Mouse (Mus musculus): ENCODE data around the gene Dynlt1a. TPM values are rescaled to one million over a fixed set of nuclear protein-coding genes. Genes with fewer than 3 reads are reported as not detected.
"Not testable (repeated sequence)": the region's sequence is repeated elsewhere in the genome, so short reads cannot be mapped to it uniquely, and the experiment has no call there.

Gene Dynlt1a
- 37.0 and 41.8 TPM in 2 replicates for polyA plus RNA-seq (2014; fragmentation: Nextera tagmentation; extraction: Ambion mirVana)

GRCm38 (mm10) chr17:6317339-6317985 is at the start of gene Dynlt1a:
Dynlt1a (minus strand) TSS chr17:6317500.
- not testable (repeated sequence) for H3K27me3 ChIP-seq (ENCODE audit: control insufficient read depth, insufficient read depth, low read length); H3K4me1 ChIP-seq (replicated peaks; ENCODE audit: control insufficient read depth, insufficient read depth, low read length); H3K36me3 ChIP-seq (ENCODE audit: control insufficient read depth, insufficient read depth, low read length); H3K9me3 ChIP-seq (ENCODE audit: control insufficient read depth, low read length); H3K27ac ChIP-seq (ENCODE audit: low read depth, low read length)
- Histone ChIP-seq H3K4me3 (ENCODE audit: low read depth, low read length) (peak within 1 kb of the TSS; percentile 31), H3K9ac (ENCODE audit: low read depth, low read length) (0 out of 2 replicates have a peak within 1 kb of the TSS, but pooled peaks have one; percentile 19), H3K4me2 (replicated peaks; ENCODE audit: low read depth, low read length) (peak within 1 kb of the TSS; percentile 47)
- 12% methylated on average over 21 of the region's 23 CpGs for WGBS
- DNase-seq (ENCODE audit: low spot score) (peak; percentile 97), ATAC-seq (ENCODE audit: low FRiP score) (peak; percentile 89)

GRCm38 (mm10) chr17:6355256-6355655 is 38.0 kb upstream of the Dynlt1a start:
- H3K4me1 ChIP-seq (replicated peaks; ENCODE audit: control insufficient read depth, insufficient read depth, low read length); H3K9ac ChIP-seq (ENCODE audit: low read depth, low read length); H3K27ac ChIP-seq (ENCODE audit: low read depth, low read length); ATAC-seq (ENCODE audit: low FRiP score); H3K9me3 ChIP-seq (ENCODE audit: control insufficient read depth, low read length); H3K36me3 ChIP-seq (ENCODE audit: control insufficient read depth, insufficient read depth, low read length); H3K4me2 ChIP-seq (replicated peaks; ENCODE audit: low read depth, low read length); H3K27me3 ChIP-seq (ENCODE audit: control insufficient read depth, insufficient read depth, low read length); DNase-seq (ENCODE audit: low spot score); H3K4me3 ChIP-seq (ENCODE audit: low read depth, low read length): not testable (repeated sequence)
- 87% methylated on average over 10 of the region's 10 CpGs for WGBS

GRCm38 (mm10) chr17:6342606-6343294 is 25.4 kb upstream of the Dynlt1a start:
- H3K4me2 ChIP-seq (replicated peaks; ENCODE audit: low read depth, low read length); DNase-seq (ENCODE audit: low spot score); H3K9me3 ChIP-seq (ENCODE audit: control insufficient read depth, low read length); H3K4me3 ChIP-seq (ENCODE audit: low read depth, low read length); H3K36me3 ChIP-seq (ENCODE audit: control insufficient read depth, insufficient read depth, low read length); H3K4me1 ChIP-seq (replicated peaks; ENCODE audit: control insufficient read depth, insufficient read depth, low read length); H3K9ac ChIP-seq (ENCODE audit: low read depth, low read length); H3K27ac ChIP-seq (ENCODE audit: low read depth, low read length); H3K27me3 ChIP-seq (ENCODE audit: control insufficient read depth, insufficient read depth, low read length); ATAC-seq (ENCODE audit: low FRiP score): not testable (repeated sequence)
- WGBS, result no CpG with 5 or more reads among the region's 12 CpGs

- not testable (repeated sequence) for H3K4me3 ChIP-seq (ENCODE audit: low read depth, low read length); ATAC-seq (ENCODE audit: low FRiP score); H3K4me1 ChIP-seq (replicated peaks; ENCODE audit: control insufficient read depth, insufficient read depth, low read length); H3K27me3 ChIP-seq (ENCODE audit: control insufficient read depth, insufficient read depth, low read length); H3K27ac ChIP-seq (ENCODE audit: low read depth, low read length); H3K36me3 ChIP-seq (ENCODE audit: control insufficient read depth, insufficient read depth, low read length); H3K9ac ChIP-seq (ENCODE audit: low read depth, low read length); DNase-seq (ENCODE audit: low spot score); H3K4me2 ChIP-seq (replicated peaks; ENCODE audit: low read depth, low read length); H3K9me3 ChIP-seq (ENCODE audit: control insufficient read depth, low read length)
- WGBS, result 80% methylated on average over 3 of the region's 4 CpGs
Observed at GRCm38 (mm10) chr17:6328997-6329396, 11.7 kb upstream of the Dynlt1a start.

- not testable (repeated sequence) for H3K36me3 ChIP-seq (ENCODE audit: control insufficient read depth, insufficient read depth, low read length); H3K4me1 ChIP-seq (replicated peaks; ENCODE audit: control insufficient read depth, insufficient read depth, low read length); DNase-seq (ENCODE audit: low spot score); H3K4me3 ChIP-seq (ENCODE audit: low read depth, low read length); H3K4me2 ChIP-seq (replicated peaks; ENCODE audit: low read depth, low read length); ATAC-seq (ENCODE audit: low FRiP score); H3K9me3 ChIP-seq (ENCODE audit: control insufficient read depth, low read length); H3K27me3 ChIP-seq (ENCODE audit: control insufficient read depth, insufficient read depth, low read length); H3K27ac ChIP-seq (ENCODE audit: low read depth, low read length); H3K9ac ChIP-seq (ENCODE audit: low read depth, low read length)
- 93% methylated on average over 7 of the region's 7 CpGs for WGBS
Observed at GRCm38 (mm10) chr17:6327554-6327953, 10.3 kb upstream of the Dynlt1a start.

GRCm38 (mm10) chr17:6325543-6325942 is 8.2 kb upstream of the Dynlt1a start:
- not testable (repeated sequence) for H3K4me3 ChIP-seq (ENCODE audit: low read depth, low read length)

GRCm38 (mm10) chr17:6325021-6325420 is 7.7 kb upstream of the Dynlt1a start:
- not testable (repeated sequence) for H3K36me3 ChIP-seq (ENCODE audit: control insufficient read depth, insufficient read depth, low read length); H3K9ac ChIP-seq (ENCODE audit: low read depth, low read length); H3K4me3 ChIP-seq (ENCODE audit: low read depth, low read length); H3K27me3 ChIP-seq (ENCODE audit: control insufficient read depth, insufficient read depth, low read length); H3K9me3 ChIP-seq (ENCODE audit: control insufficient read depth, low read length); H3K27ac ChIP-seq (ENCODE audit: low read depth, low read length); H3K4me1 ChIP-seq (replicated peaks; ENCODE audit: control insufficient read depth, insufficient read depth, low read length); DNase-seq (ENCODE audit: low spot score); ATAC-seq (ENCODE audit: low FRiP score); H3K4me2 ChIP-seq (replicated peaks; ENCODE audit: low read depth, low read length)
- 53% methylated on average over 10 of the region's 10 CpGs for WGBS

More at GRCm38 (mm10) chr17:6325543-6325942, 8.2 kb upstream of the Dynlt1a start:
- not testable (repeated sequence) for H3K4me2 ChIP-seq (replicated peaks; ENCODE audit: low read depth, low read length); ATAC-seq (ENCODE audit: low FRiP score); H3K27me3 ChIP-seq (ENCODE audit: control insufficient read depth, insufficient read depth, low read length); H3K36me3 ChIP-seq (ENCODE audit: control insufficient read depth, insufficient read depth, low read length); DNase-seq (ENCODE audit: low spot score); H3K9ac ChIP-seq (ENCODE audit: low read depth, low read length); H3K27ac ChIP-seq (ENCODE audit: low read depth, low read length); H3K4me1 ChIP-seq (replicated peaks; ENCODE audit: control insufficient read depth, insufficient read depth, low read length); H3K9me3 ChIP-seq (ENCODE audit: control insufficient read depth, low read length)
- WGBS, result 76% methylated on average over 6 of the region's 6 CpGs

- DNase-seq (ENCODE audit: low spot score); H3K27ac ChIP-seq (ENCODE audit: low read depth, low read length); H3K4me3 ChIP-seq (ENCODE audit: low read depth, low read length); H3K4me1 ChIP-seq (replicated peaks; ENCODE audit: control insufficient read depth, insufficient read depth, low read length); H3K4me2 ChIP-seq (replicated peaks; ENCODE audit: low read depth, low read length); H3K9me3 ChIP-seq (ENCODE audit: control insufficient read depth, low read length); H3K9ac ChIP-seq (ENCODE audit: low read depth, low read length); H3K27me3 ChIP-seq (ENCODE audit: control insufficient read depth, insufficient read depth, low read length); ATAC-seq (ENCODE audit: low FRiP score); H3K36me3 ChIP-seq (ENCODE audit: control insufficient read depth, insufficient read depth, low read length): not testable (repeated sequence)
- WGBS, result no CpG with 5 or more reads among the region's 10 CpGs
Observed at GRCm38 (mm10) chr17:6321778-6322101, 4.4 kb upstream of the Dynlt1a start.
